Mouse (Mus musculus): ENCODE data around the gene Elovl6. TPM values are rescaled to one million over a fixed set of nuclear protein-coding genes. Genes with fewer than 3 reads are reported as not detected.
A peak's percentile ranks its signal among the peaks of the same experiment; 100 is the strongest.

Gene Elovl6
- polyA plus RNA-seq, 1 experiment from 2014 or later: 44.7 TPM

GRCm38 (mm10) chr3:129581024-129581423 is 48.9 kb downstream of the Elovl6 start:
- Histone ChIP-seq H3K9ac (replicated peaks; ENCODE audit: low read depth, low read length) (no peak overlapping the region), H3K36me3 (ENCODE audit: control insufficient read depth, insufficient read depth) (peaks cover 4% of the 10 kb centered on the region), H3K4me3 (replicated peaks; ENCODE audit: low read length) (no peak overlapping the region), H3K27me3 (replicated peaks; ENCODE audit: control insufficient read depth, insufficient read depth, low read length) (no peaks in the 10 kb centered on the region), H3K4me2 (ENCODE audit: low read length) (no peak overlapping the region), H3K27ac (ENCODE audit: low read length) (no peak overlapping the region), H3K4me1 (replicated peaks; ENCODE audit: control insufficient read depth, insufficient read depth, low read length) (peaks cover 4% of the 10 kb centered on the region), H3K9me3 (ENCODE audit: control insufficient read depth, low read length) (no peaks in the 10 kb centered on the region)
- WGBS: 40% methylated on average over 3 of the region's 3 CpGs
- ATAC-seq: no peak; the same call in 1 of the 2 replicates

GRCm38 (mm10) chr3:129582449-129582848 is 50.3 kb downstream of the Elovl6 start:
- peaks cover 4% of the 10 kb centered on the region for H3K4me1 ChIP-seq (replicated peaks; ENCODE audit: control insufficient read depth, insufficient read depth, low read length)
- H3K27ac ChIP-seq (ENCODE audit: low read length): no peak overlapping the region
- no peak for ATAC-seq
- H3K4me3 ChIP-seq (replicated peaks; ENCODE audit: low read length): no peak overlapping the region
- no peak overlapping the region for H3K4me2 ChIP-seq (ENCODE audit: low read length)
- 80% methylated on average over 4 of the region's 4 CpGs for WGBS
- no peaks in the 10 kb centered on the region for H3K9me3 ChIP-seq (ENCODE audit: control insufficient read depth, low read length)
- no peak overlapping the region for H3K9ac ChIP-seq (replicated peaks; ENCODE audit: low read depth, low read length)
- H3K36me3 ChIP-seq (ENCODE audit: control insufficient read depth, insufficient read depth): no peaks in the 10 kb centered on the region
- no peaks in the 10 kb centered on the region for H3K27me3 ChIP-seq (replicated peaks; ENCODE audit: control insufficient read depth, insufficient read depth, low read length)

DNA sequence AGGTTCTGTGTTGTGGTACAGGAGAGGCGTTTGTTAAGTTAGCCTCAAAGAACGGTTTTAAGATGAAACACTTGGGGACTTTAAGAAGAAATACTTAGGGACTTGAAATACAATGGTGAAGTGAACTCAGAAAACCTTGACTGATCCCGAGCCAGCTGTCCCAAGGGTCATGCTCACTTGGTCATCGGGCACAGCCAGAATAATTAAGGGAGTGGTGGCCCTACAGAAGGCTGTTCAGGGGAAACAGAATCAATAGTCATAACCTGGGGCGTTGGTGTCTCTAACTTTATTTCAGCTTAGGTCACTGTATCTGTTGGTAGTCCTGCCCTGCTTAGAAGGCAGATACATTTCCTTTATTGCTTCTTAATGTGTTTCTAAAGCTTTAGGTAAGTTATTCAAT is 51.1 kb downstream of the Elovl6 start:
- Histone ChIP-seq H3K4me2 (ENCODE audit: low read length) (no peak overlapping the region), H3K4me1 (replicated peaks; ENCODE audit: control insufficient read depth, insufficient read depth, low read length) (peaks cover 4% of the 10 kb centered on the region), H3K9me3 (ENCODE audit: control insufficient read depth, low read length) (no peaks in the 10 kb centered on the region), H3K9ac (replicated peaks; ENCODE audit: low read depth, low read length) (no peak overlapping the region), H3K4me3 (replicated peaks; ENCODE audit: low read length) (no peak overlapping the region), H3K36me3 (ENCODE audit: control insufficient read depth, insufficient read depth) (no peaks in the 10 kb centered on the region), H3K27me3 (replicated peaks; ENCODE audit: control insufficient read depth, insufficient read depth, low read length) (no peaks in the 10 kb centered on the region), H3K27ac (ENCODE audit: low read length) (no peak overlapping the region)
- 86% methylated on average over 5 of the region's 5 CpGs for WGBS
- no peak for ATAC-seq

DNA sequence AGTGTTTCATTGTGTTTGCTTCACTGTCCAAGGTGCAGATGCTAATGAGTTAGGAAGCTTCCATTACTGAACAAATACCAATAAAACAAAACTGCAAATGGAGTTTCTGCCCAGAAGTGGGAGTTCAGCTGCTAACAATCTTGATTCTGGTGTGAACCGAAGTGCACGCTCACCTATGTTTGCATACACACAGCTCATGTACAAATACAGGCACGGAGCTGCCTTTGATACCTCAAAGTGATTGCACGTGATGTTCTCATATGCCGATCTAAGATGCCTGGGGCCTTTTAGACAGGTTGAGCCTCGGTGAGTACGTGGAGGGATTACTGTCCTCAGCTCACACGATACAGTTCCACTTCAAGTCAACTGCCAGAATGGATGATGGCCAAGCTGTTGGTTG is 55.8 kb downstream of the Elovl6 start:
- H3K9ac ChIP-seq (replicated peaks; ENCODE audit: low read depth, low read length): no peak overlapping the region
- H3K27ac ChIP-seq (ENCODE audit: low read length): no peak overlapping the region
- no peaks in the 10 kb centered on the region for H3K27me3 ChIP-seq (replicated peaks; ENCODE audit: control insufficient read depth, insufficient read depth, low read length)
- no peaks in the 10 kb centered on the region for H3K9me3 ChIP-seq (ENCODE audit: control insufficient read depth, low read length)
- 81% methylated on average over 8 of the region's 8 CpGs for WGBS
- peaks cover 14% of the 10 kb centered on the region for H3K4me1 ChIP-seq (replicated peaks; ENCODE audit: control insufficient read depth, insufficient read depth, low read length)
- no peak overlapping the region for H3K4me3 ChIP-seq (replicated peaks; ENCODE audit: low read length)
- no peaks in the 10 kb centered on the region for H3K36me3 ChIP-seq (ENCODE audit: control insufficient read depth, insufficient read depth)
- H3K4me2 ChIP-seq (ENCODE audit: low read length): no peak overlapping the region
- no peak for ATAC-seq

DNA sequence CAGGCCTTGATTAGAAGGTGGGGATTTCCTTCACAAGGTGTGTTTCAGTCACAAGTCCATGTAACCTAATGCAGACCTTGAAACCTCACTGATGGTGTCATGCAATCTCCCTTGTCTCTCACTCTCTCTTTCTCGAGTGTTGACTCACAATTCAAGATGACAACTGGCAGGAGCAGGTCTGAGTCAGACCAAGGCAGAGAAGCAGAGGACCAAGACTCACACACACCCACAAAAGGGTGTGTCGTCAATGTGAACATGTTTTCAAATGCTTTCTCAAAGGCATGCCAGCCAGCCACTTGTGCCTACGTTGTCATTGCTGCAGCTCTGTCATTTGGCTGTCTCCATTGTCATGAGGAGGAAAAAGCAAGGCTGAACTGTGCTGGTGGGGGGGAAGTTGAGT is 56.6 kb downstream of the Elovl6 start:
- Histone ChIP-seq H3K36me3 (ENCODE audit: control insufficient read depth, insufficient read depth) (no peaks in the 10 kb centered on the region), H3K9ac (replicated peaks; ENCODE audit: low read depth, low read length) (no peak overlapping the region), H3K27ac (ENCODE audit: low read length) (no peak overlapping the region), H3K4me1 (replicated peaks; ENCODE audit: control insufficient read depth, insufficient read depth, low read length) (peaks cover 14% of the 10 kb centered on the region), H3K4me3 (replicated peaks; ENCODE audit: low read length) (no peak overlapping the region), H3K4me2 (ENCODE audit: low read length) (no peak overlapping the region), H3K27me3 (replicated peaks; ENCODE audit: control insufficient read depth, insufficient read depth, low read length) (no peaks in the 10 kb centered on the region), H3K9me3 (ENCODE audit: control insufficient read depth, low read length) (no peaks in the 10 kb centered on the region)
- ATAC-seq: no peak
- WGBS: 92% methylated on average over 3 of the region's 3 CpGs

DNA sequence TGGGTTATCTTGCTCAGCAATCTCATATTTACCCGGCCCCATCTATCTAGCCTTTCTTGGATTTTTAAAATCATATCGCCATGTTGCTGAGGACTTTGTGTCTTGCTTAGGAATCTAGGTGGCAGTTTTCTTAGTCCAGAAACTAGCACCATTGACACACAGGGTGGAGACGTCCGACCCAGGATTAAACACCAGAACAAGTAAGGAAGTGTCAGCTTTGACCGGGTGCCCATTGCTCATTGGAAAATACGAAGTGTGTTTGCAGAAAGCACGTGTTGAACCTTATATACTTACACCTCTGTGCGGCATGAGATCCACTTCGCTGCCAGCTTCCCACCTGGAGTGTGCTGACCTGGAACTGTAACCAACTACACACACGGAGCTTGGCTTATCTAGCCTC is 57.5 kb downstream of the Elovl6 start:
- H3K36me3 ChIP-seq (ENCODE audit: control insufficient read depth, insufficient read depth): no peaks in the 10 kb centered on the region
- WGBS: 95% methylated on average over 10 of the region's 10 CpGs
- H3K27ac ChIP-seq (ENCODE audit: low read length): 0 out of 2 replicates have a peak overlapping the region, but pooled peaks have one; percentile 4
- H3K4me2 ChIP-seq (ENCODE audit: low read length): no peak overlapping the region
- ATAC-seq: no peak
- peaks cover 14% of the 10 kb centered on the region for H3K4me1 ChIP-seq (replicated peaks; ENCODE audit: control insufficient read depth, insufficient read depth, low read length)
- no peaks in the 10 kb centered on the region for H3K9me3 ChIP-seq (ENCODE audit: control insufficient read depth, low read length)
- H3K4me3 ChIP-seq (replicated peaks; ENCODE audit: low read length): no peak overlapping the region
- no peak overlapping the region for H3K9ac ChIP-seq (replicated peaks; ENCODE audit: low read depth, low read length)
- H3K27me3 ChIP-seq (replicated peaks; ENCODE audit: control insufficient read depth, insufficient read depth, low read length): no peaks in the 10 kb centered on the region

GRCm38 (mm10) chr3:129590548-129591226 is 58.5 kb downstream of the Elovl6 start:
- Histone ChIP-seq H3K36me3 (ENCODE audit: control insufficient read depth, insufficient read depth) (no peaks in the 10 kb centered on the region), H3K4me1 (replicated peaks; ENCODE audit: control insufficient read depth, insufficient read depth, low read length) (peaks cover 14% of the 10 kb centered on the region), H3K4me2 (ENCODE audit: low read length) (peak overlapping the region; percentile 5; the same call in 1 of the 2 replicates), H3K27ac (ENCODE audit: low read length) (peak overlapping the region; percentile 36; the same call in 1 of the 2 replicates), H3K4me3 (replicated peaks; ENCODE audit: low read length) (no peak overlapping the region), H3K27me3 (replicated peaks; ENCODE audit: control insufficient read depth, insufficient read depth, low read length) (no peaks in the 10 kb centered on the region), H3K9ac (replicated peaks; ENCODE audit: low read depth, low read length) (no peak overlapping the region), H3K9me3 (ENCODE audit: control insufficient read depth, low read length) (no peaks in the 10 kb centered on the region)
- peak; percentile 74 for ATAC-seq
- 47% methylated on average over 17 of the region's 17 CpGs for WGBS

DNA sequence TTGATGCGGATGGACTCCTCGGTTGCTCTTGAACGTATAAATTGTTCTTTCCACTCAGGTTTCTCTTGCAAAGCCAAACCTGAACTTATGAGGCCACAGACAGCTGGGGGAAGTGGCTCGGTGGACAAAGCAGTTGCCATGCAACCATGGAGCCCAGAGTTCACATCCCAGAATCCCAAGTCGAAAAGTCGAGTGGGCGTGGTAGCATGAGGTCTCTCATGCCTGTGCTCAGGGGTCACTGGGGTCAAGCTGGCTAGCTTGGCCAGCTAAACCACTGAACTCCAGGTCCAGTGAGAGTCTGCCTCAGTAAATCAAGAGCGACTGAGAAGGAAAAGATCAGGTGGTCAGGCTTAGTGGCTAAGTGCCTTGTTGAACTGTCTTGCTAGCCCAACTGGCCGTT is 59.1 kb downstream of the Elovl6 start:
- Histone ChIP-seq H3K27me3 (replicated peaks; ENCODE audit: control insufficient read depth, insufficient read depth, low read length) (no peaks in the 10 kb centered on the region), H3K4me1 (replicated peaks; ENCODE audit: control insufficient read depth, insufficient read depth, low read length) (peaks cover 14% of the 10 kb centered on the region), H3K9ac (replicated peaks; ENCODE audit: low read depth, low read length) (no peak overlapping the region), H3K9me3 (ENCODE audit: control insufficient read depth, low read length) (no peaks in the 10 kb centered on the region), H3K27ac (ENCODE audit: low read length) (no peak overlapping the region), H3K36me3 (ENCODE audit: control insufficient read depth, insufficient read depth) (no peaks in the 10 kb centered on the region), H3K4me3 (replicated peaks; ENCODE audit: low read length) (no peak overlapping the region), H3K4me2 (ENCODE audit: low read length) (peak overlapping the region; percentile 5; the same call in 1 of the 2 replicates)
- ATAC-seq: no peak; the same call in 1 of the 2 replicates
- WGBS: 75% methylated on average over 9 of the region's 9 CpGs

DNA sequence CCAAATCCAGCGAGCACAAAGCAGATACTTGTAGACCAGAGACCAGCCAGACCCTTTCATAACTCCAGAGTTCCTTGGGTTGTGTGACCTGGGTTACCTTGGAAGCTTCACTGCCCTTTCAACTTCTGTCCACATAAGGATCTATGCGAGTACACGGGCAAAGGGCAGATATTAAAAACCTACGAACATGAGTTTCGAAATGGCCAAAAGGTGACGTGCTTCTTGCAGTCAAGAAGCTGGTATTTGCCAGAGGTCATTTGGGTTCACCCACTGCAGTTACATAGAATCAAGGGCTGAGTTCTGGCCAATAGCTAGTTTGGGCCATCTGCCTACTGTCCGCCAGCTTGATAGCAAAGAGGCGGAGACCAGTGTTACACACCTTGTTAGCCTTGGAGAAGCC is 59.6 kb downstream of the Elovl6 start:
- H3K4me3 ChIP-seq (replicated peaks; ENCODE audit: low read length): no peak overlapping the region
- peaks cover 14% of the 10 kb centered on the region for H3K4me1 ChIP-seq (replicated peaks; ENCODE audit: control insufficient read depth, insufficient read depth, low read length)
- no peak overlapping the region for H3K4me2 ChIP-seq (ENCODE audit: low read length)
- ATAC-seq: no peak
- H3K27ac ChIP-seq (ENCODE audit: low read length): no peak overlapping the region
- H3K9ac ChIP-seq (replicated peaks; ENCODE audit: low read depth, low read length): no peak overlapping the region
- H3K9me3 ChIP-seq (ENCODE audit: control insufficient read depth, low read length): no peaks in the 10 kb centered on the region
- H3K27me3 ChIP-seq (replicated peaks; ENCODE audit: control insufficient read depth, insufficient read depth, low read length): no peaks in the 10 kb centered on the region
- H3K36me3 ChIP-seq (ENCODE audit: control insufficient read depth, insufficient read depth): no peaks in the 10 kb centered on the region
- WGBS: 95% methylated on average over 8 of the region's 8 CpGs

- no peak overlapping the region for H3K9ac ChIP-seq (replicated peaks; ENCODE audit: low read depth, low read length)
- ATAC-seq: no peak
- H3K27ac ChIP-seq (ENCODE audit: low read length): no peak overlapping the region
- H3K27me3 ChIP-seq (replicated peaks; ENCODE audit: control insufficient read depth, insufficient read depth, low read length): no peaks in the 10 kb centered on the region
- H3K9me3 ChIP-seq (ENCODE audit: control insufficient read depth, low read length): no peaks in the 10 kb centered on the region
- H3K4me2 ChIP-seq (ENCODE audit: low read length): no peak overlapping the region
- peaks cover 14% of the 10 kb centered on the region for H3K4me1 ChIP-seq (replicated peaks; ENCODE audit: control insufficient read depth, insufficient read depth, low read length)
- no peak overlapping the region for H3K4me3 ChIP-seq (replicated peaks; ENCODE audit: low read length)
- H3K36me3 ChIP-seq (ENCODE audit: control insufficient read depth, insufficient read depth): no peaks in the 10 kb centered on the region
- 87% methylated on average over 9 of the region's 9 CpGs for WGBS
These were observed 60.8 kb downstream of the Elovl6 start for GRCm38 (mm10) chr3:129593001-129593400.
